Mouse (Mus musculus) G1E (cell line): ENCODE data around the gene Vdr.

ENCODE experiments used
- CTCF ChIP-seq: IDR thresholded peaks from 2 replicates; pipeline ENCODE4 v1.5.1; 2012; ENCODE audit warnings: low read depth, low read length, inconsistent platforms, mixed read lengths
- GATA1 ChIP-seq: IDR thresholded peaks from 2 replicates; pipeline ENCODE4 v1.6.1; 2012; ENCODE audit warnings: borderline replicate concordance, low read length, inconsistent platforms, mixed read lengths
- TAL1 ChIP-seq: conservative IDR thresholded peaks from 2 replicates; pipeline ENCODE4 v1.6.1; 2012; ENCODE audit warnings: low read depth, low read length, inconsistent platforms, mixed read lengths

GRCm38 (mm10) chr15:97944919-97945574 lies 34.6 kb upstream of the Vdr start:
- no peak for TF ChIP-seq CTCF
- TF ChIP-seq GATA1 = no peak
- TF ChIP-seq TAL1 = no peak
